Mouse (Mus musculus): ENCODE results near the gene Cdk1. TPM values are rescaled to one million over a fixed set of nuclear protein-coding genes. Genes with fewer than 3 reads are reported as not detected.

Gene Cdk1
- total and polyA plus RNA-seq, 3 experiments = 221 to 768 (median 244) TPM

DNA sequence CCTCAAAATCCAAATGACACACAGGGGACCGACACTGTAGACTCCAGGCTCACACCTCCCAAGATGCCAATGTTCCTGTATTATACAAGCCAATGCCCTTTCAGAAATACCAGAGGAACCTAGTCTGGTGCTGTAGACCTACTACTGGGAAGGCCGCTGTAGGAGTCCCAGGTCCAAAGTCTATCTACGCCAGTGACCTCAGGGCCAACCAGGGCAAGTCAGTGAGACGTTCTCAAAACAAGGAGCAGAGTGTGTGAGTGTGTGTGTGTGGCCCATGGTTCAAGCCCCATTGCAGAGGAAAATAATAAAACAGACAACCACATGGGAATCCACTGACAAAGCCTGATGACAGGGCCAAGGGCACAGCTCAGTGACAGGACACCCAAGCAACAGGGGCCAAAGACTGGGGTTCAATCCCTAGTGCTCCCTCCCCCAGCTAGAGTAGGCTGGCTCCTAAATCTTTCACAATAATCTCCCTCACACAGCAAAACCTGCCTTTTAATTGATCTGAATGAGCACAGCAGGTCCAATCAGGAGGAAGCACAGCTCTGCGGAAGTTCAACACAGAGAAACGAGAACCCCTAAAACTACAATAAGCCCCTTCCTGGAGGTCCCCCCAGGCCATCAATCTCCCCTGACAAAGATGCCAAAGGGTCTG is 11.0 kb downstream of the Cdk1 start:
- no peak overlapping the region for H3K9ac ChIP-seq (ENCODE audit: insufficient read depth, low read depth)
- H3K27ac ChIP-seq (ENCODE audit: insufficient read depth, low read depth) = no peak overlapping the region
- H3K27me3 ChIP-seq (replicated peaks) = no peaks in the 10 kb centered on the region
- peaks cover 3 to 41% of the 10 kb centered on the region in 2 experiments; a peak in 3 of 4 replicates for H3K4me1 ChIP-seq (ENCODE audit: control insufficient read depth in 1 of 2, insufficient read depth in 2 of 2)
- H3K4me3 ChIP-seq (replicated peaks in 1 of 3; ENCODE audit: low read depth in 2 of 3, low read length in 2 of 3, poor library complexity in 1 of 3) = no peak overlapping the region
- in situ Hi-C loops (cut with MboI; ENCODE audit: low pct_ligation_motif_present, low pct_unique_long_range_greater_than_20kb, low sequenced_read_pairs) = no loop called here
- no peak for DNase-seq (ENCODE audit: extremely low read depth)
- dilution Hi-C loops (cut with MboI; ENCODE audit: extremely low pct_ligation_motif_present, extremely low pct_unique_long_range_greater_than_20kb, low sequenced_read_pairs) = no loop called here
- no peaks in the 10 kb centered on the region for H3K9me3 ChIP-seq (replicated peaks; ENCODE audit: low read length)
- H3K36me3 ChIP-seq (replicated peaks in 1 of 2; ENCODE audit: control insufficient read depth in 1 of 2, insufficient read depth in 1 of 2, low read length in 1 of 2) = peaks cover 82 to 100% of the 10 kb centered on the region in 2 experiments
- H3K4me2 ChIP-seq (ENCODE audit: insufficient read depth, low read depth, poor library complexity, severe bottlenecking) = no peak overlapping the region
- no peak for TF ChIP-seq RAD21 (IDR thresholded peaks at IDR 0.05; ENCODE audit: low read depth, low read length)
- no peak for TF ChIP-seq TCF12 (IDR thresholded peaks at IDR 0.05; ENCODE audit: low read depth, low read length)
- no peak for TF ChIP-seq CHD2 (IDR thresholded peaks at IDR 0.05; ENCODE audit: low read length)
- TF ChIP-seq USF2 (conservative IDR thresholded peaks at IDR 0.05; ENCODE audit: low read depth, low read length) = no peak
- TF ChIP-seq SIN3A (IDR thresholded peaks at IDR 0.05; ENCODE audit: low read length) = no peak
- TF ChIP-seq POLR2A (IDR thresholded peaks at IDR 0.05; ENCODE audit: low read depth, low read length) = no peak
- no peak for TF ChIP-seq JUND (conservative IDR thresholded peaks at IDR 0.05; ENCODE audit: low read depth, low read length)
- TF ChIP-seq CHD1 (IDR thresholded peaks at IDR 0.05; ENCODE audit: low read depth, low read length) = no peak
- no peak for TF ChIP-seq BHLHE40 (IDR thresholded peaks at IDR 0.05; ENCODE audit: low read depth, low read length)
- no peak for TF ChIP-seq IRF4 (IDR thresholded peaks at IDR 0.05; ENCODE audit: low read depth, low read length)
- TF ChIP-seq E2F4 (IDR thresholded peaks at IDR 0.05; ENCODE audit: insufficient replicate concordance, low read depth, low read length) = no peak
- no peak for TF ChIP-seq MAZ (IDR thresholded peaks at IDR 0.05; ENCODE audit: low read depth, low read length)
- TF ChIP-seq MXI1 (IDR thresholded peaks at IDR 0.05; ENCODE audit: low read depth, low read length) = no peak
- no peak for TF ChIP-seq NELFE (IDR thresholded peaks at IDR 0.05; ENCODE audit: low read depth, low read length)
- TF ChIP-seq POLR2AphosphoS2 (IDR thresholded peaks at IDR 0.05; ENCODE audit: low read depth, low read length) = no peak
- no peak for TF ChIP-seq MAFK (IDR thresholded peaks at IDR 0.05; ENCODE audit: insufficient replicate concordance, low read length)
- H3K79me2 ChIP-seq (replicated peaks; ENCODE audit: control insufficient read depth, extremely low read depth, insufficient read depth, poor library complexity, severe bottlenecking) = peaks cover 38% of the 10 kb centered on the region

- Histone ChIP-seq H3K27me3 (replicated peaks) (no peaks in the 10 kb centered on the region), H3K79me2 (replicated peaks; ENCODE audit: control insufficient read depth, extremely low read depth, insufficient read depth, poor library complexity, severe bottlenecking) (peaks cover 21% of the 10 kb centered on the region), H3K27ac (ENCODE audit: insufficient read depth, low read depth) (no peak overlapping the region), H3K9me3 (replicated peaks; ENCODE audit: low read length) (no peaks in the 10 kb centered on the region), H3K36me3 (replicated peaks in 1 of 2; ENCODE audit: control insufficient read depth in 1 of 2, insufficient read depth in 1 of 2, low read length in 1 of 2) (peaks cover 81 to 100% of the 10 kb centered on the region in 2 experiments), H3K4me1 (ENCODE audit: control insufficient read depth in 1 of 2, insufficient read depth in 2 of 2) (peaks cover 1 to 24% of the 10 kb centered on the region in 2 experiments; a peak in 3 of 4 replicates), H3K4me3 (replicated peaks in 1 of 3; ENCODE audit: low read depth in 2 of 3, low read length in 2 of 3, poor library complexity in 1 of 3) (no peak overlapping the region), H3K9ac (ENCODE audit: insufficient read depth, low read depth) (no peak overlapping the region), H3K4me2 (ENCODE audit: insufficient read depth, low read depth, poor library complexity, severe bottlenecking) (no peak overlapping the region)
- TF ChIP-seq POLR2A (IDR thresholded peaks at IDR 0.05; ENCODE audit: low read depth, low read length) = 0 out of 2 replicates have a peak, but pooled peaks have one; percentile 16
- TF ChIP-seq MAZ (IDR thresholded peaks at IDR 0.05; ENCODE audit: low read depth, low read length) = no peak
- no peak for TF ChIP-seq PAX5 (IDR thresholded peaks at IDR 0.05; ENCODE audit: low read length)
- TF ChIP-seq EP300 (IDR thresholded peaks at IDR 0.05; ENCODE audit: low read length) = no peak
- in situ Hi-C loops (cut with MboI; ENCODE audit: low pct_ligation_motif_present, low pct_unique_long_range_greater_than_20kb, low sequenced_read_pairs) (no loop called here), dilution Hi-C loops (cut with MboI; ENCODE audit: extremely low pct_ligation_motif_present, extremely low pct_unique_long_range_greater_than_20kb, low sequenced_read_pairs) (no loop called here)
- no peak for DNase-seq (ENCODE audit: extremely low read depth)
Measured at GRCm38 (mm10) chr10:69340001-69340400, 12.7 kb downstream of the Cdk1 start.
